Mouse (Mus musculus): Measurements from ENCODE around the gene Stpg3. TPM values are rescaled to one million over a fixed set of nuclear protein-coding genes. Genes with fewer than 3 reads are reported as not detected.

The Stpg3 gene
- polyA plus RNA-seq, 1 experiment from 2014 or later = not detected

GRCm38 (mm10) chr2:25230581-25230980, 16.1 kb upstream of the Stpg3 start:
- no peak overlapping the region for H3K4me2 ChIP-seq (ENCODE audit: low read length)
- no peak overlapping the region for H3K9ac ChIP-seq (ENCODE audit: low read length)
- H3K36me3 ChIP-seq (ENCODE audit: control insufficient read depth, insufficient read depth, low read length) = no peaks in the 10 kb centered on the region
- H3K4me3 ChIP-seq (ENCODE audit: low read depth, low read length) = no peak overlapping the region
- H3K4me1 ChIP-seq (ENCODE audit: control insufficient read depth, insufficient read depth, low read length) = peaks cover 2% of the 10 kb centered on the region; the same call in 1 of the 2 replicates
- ATAC-seq (no peak), DNase-seq (ENCODE audit: low spot score) (no peak)
- 89% methylated on average over 7 of the region's 7 CpGs for WGBS
- no peaks in the 10 kb centered on the region for H3K9me3 ChIP-seq (replicated peaks; ENCODE audit: control insufficient read depth, low read length)
- H3K27ac ChIP-seq (ENCODE audit: low read depth, low read length) = no peak overlapping the region
- no peaks in the 10 kb centered on the region for H3K27me3 ChIP-seq (replicated peaks; ENCODE audit: control insufficient read depth, insufficient read depth, low read length)

DNA sequence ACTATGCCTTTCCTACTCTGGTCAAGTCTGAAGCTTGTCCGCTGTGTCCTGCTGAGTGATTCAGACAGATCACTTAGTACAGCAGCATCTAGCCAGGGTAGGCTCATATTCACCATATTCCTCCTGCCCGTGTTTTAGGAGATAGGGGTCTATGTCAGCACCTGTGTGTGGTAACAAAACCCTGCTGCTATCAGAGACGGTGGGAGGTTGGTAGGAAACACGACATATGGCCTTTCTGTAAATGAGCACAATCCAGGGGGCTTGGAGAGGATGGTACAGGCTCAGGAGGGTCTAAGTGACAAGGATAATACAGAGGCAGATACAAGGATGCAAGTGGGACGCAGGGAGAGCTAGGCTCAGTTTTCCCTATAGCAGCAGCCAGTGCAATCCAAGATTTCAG, 15.1 kb upstream of the Stpg3 start:
- DNase-seq (ENCODE audit: low spot score) (no peak), ATAC-seq (no peak)
- H3K27me3 ChIP-seq (replicated peaks; ENCODE audit: control insufficient read depth, insufficient read depth, low read length) = no peaks in the 10 kb centered on the region
- no peak overlapping the region for H3K27ac ChIP-seq (ENCODE audit: low read depth, low read length)
- H3K4me1 ChIP-seq (ENCODE audit: control insufficient read depth, insufficient read depth, low read length) = peaks cover 5% of the 10 kb centered on the region
- H3K9me3 ChIP-seq (replicated peaks; ENCODE audit: control insufficient read depth, low read length) = no peaks in the 10 kb centered on the region
- no peak overlapping the region for H3K9ac ChIP-seq (ENCODE audit: low read length)
- H3K4me3 ChIP-seq (ENCODE audit: low read depth, low read length) = no peak overlapping the region
- H3K36me3 ChIP-seq (ENCODE audit: control insufficient read depth, insufficient read depth, low read length) = no peaks in the 10 kb centered on the region
- WGBS = 80% methylated on average over 5 of the region's 5 CpGs
- H3K4me2 ChIP-seq (ENCODE audit: low read length) = no peak overlapping the region

GRCm38 (mm10) chr2:25228995-25229530, 14.6 kb upstream of the Stpg3 start:
- no peak overlapping the region for H3K9ac ChIP-seq (ENCODE audit: low read length)

GRCm38 (mm10) chr2:25228431-25228889, 14.0 kb upstream of the Stpg3 start:
- no peaks in the 10 kb centered on the region for H3K27me3 ChIP-seq (replicated peaks; ENCODE audit: control insufficient read depth, insufficient read depth, low read length)
- WGBS = 2% methylated on average over 7 of the region's 7 CpGs
- ATAC-seq = no peak

More at GRCm38 (mm10) chr2:25228995-25229530, 14.6 kb upstream of the Stpg3 start:
- no peak overlapping the region for H3K27ac ChIP-seq (ENCODE audit: low read depth, low read length)
- ATAC-seq = no peak
- H3K4me3 ChIP-seq (ENCODE audit: low read depth, low read length) = no peak overlapping the region
- no peaks in the 10 kb centered on the region for H3K36me3 ChIP-seq (ENCODE audit: control insufficient read depth, insufficient read depth, low read length)
- WGBS = 66% methylated on average over 6 of the region's 6 CpGs
- H3K27me3 ChIP-seq (replicated peaks; ENCODE audit: control insufficient read depth, insufficient read depth, low read length) = no peaks in the 10 kb centered on the region
- H3K4me1 ChIP-seq (ENCODE audit: control insufficient read depth, insufficient read depth, low read length) = peaks cover 5% of the 10 kb centered on the region
- no peak for DNase-seq (ENCODE audit: low spot score)
- no peaks in the 10 kb centered on the region for H3K9me3 ChIP-seq (replicated peaks; ENCODE audit: control insufficient read depth, low read length)
- H3K4me2 ChIP-seq (ENCODE audit: low read length) = no peak overlapping the region

GRCm38 (mm10) chr2:25227406-25227805, 13.0 kb upstream of the Stpg3 start:
- Histone ChIP-seq H3K4me1 (ENCODE audit: control insufficient read depth, insufficient read depth, low read length) (peaks cover 12% of the 10 kb centered on the region), H3K36me3 (ENCODE audit: control insufficient read depth, insufficient read depth, low read length) (no peaks in the 10 kb centered on the region), H3K27me3 (replicated peaks; ENCODE audit: control insufficient read depth, insufficient read depth, low read length) (no peaks in the 10 kb centered on the region), H3K4me2 (ENCODE audit: low read length) (no peak overlapping the region), H3K27ac (ENCODE audit: low read depth, low read length) (no peak overlapping the region), H3K4me3 (ENCODE audit: low read depth, low read length) (no peak overlapping the region), H3K9ac (ENCODE audit: low read length) (no peak overlapping the region), H3K9me3 (replicated peaks; ENCODE audit: control insufficient read depth, low read length) (no peaks in the 10 kb centered on the region)
- DNase-seq (ENCODE audit: low spot score) = no peak
- ATAC-seq = no peak
- 85% methylated on average over 4 of the region's 4 CpGs for WGBS

More at GRCm38 (mm10) chr2:25228431-25228889, 14.0 kb upstream of the Stpg3 start:
- peak; percentile 91 for DNase-seq (ENCODE audit: low spot score)
- H3K4me2 ChIP-seq (ENCODE audit: low read length) = peak overlapping the region; percentile 41
- no peaks in the 10 kb centered on the region for H3K36me3 ChIP-seq (ENCODE audit: control insufficient read depth, insufficient read depth, low read length)
- H3K4me3 ChIP-seq (ENCODE audit: low read depth, low read length) = peak overlapping the region; percentile 15; the same call in 1 of the 2 replicates
- no peaks in the 10 kb centered on the region for H3K9me3 ChIP-seq (replicated peaks; ENCODE audit: control insufficient read depth, low read length)
- peaks cover 8% of the 10 kb centered on the region for H3K4me1 ChIP-seq (ENCODE audit: control insufficient read depth, insufficient read depth, low read length)
- peak overlapping the region; percentile 58 for H3K27ac ChIP-seq (ENCODE audit: low read depth, low read length)
- 0 out of 2 replicates have a peak overlapping the region, but pooled peaks have one; percentile 37 for H3K9ac ChIP-seq (ENCODE audit: low read length)

DNA sequence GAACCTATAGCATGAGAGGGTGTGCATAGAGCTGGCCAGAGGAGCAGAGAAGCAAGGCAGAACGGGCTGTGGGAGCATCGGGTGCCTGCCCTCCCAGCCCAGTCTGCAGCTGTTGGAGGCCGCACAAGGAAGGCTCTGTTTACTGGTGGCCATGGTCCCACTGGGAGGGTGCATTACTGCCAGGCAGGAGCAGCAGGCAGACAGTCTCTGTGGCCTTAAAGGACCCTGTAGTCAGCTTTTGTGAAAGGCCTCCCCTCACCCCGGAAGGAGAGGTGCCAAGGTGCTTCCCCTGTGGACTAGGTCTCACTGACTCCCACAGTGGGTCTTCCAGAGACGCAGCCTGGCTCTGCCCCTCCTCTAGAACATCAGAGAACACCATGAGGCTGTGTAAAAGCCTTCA, 12.4 kb upstream of the Stpg3 start:
- H3K36me3 ChIP-seq (ENCODE audit: control insufficient read depth, insufficient read depth, low read length) = peaks cover 2% of the 10 kb centered on the region; the same call in 1 of the 2 replicates
- ATAC-seq (no peak), DNase-seq (ENCODE audit: low spot score) (no peak)
- peaks cover 12% of the 10 kb centered on the region for H3K4me1 ChIP-seq (ENCODE audit: control insufficient read depth, insufficient read depth, low read length)
- H3K9me3 ChIP-seq (replicated peaks; ENCODE audit: control insufficient read depth, low read length) = no peaks in the 10 kb centered on the region
- H3K27ac ChIP-seq (ENCODE audit: low read depth, low read length) = no peak overlapping the region
- WGBS = 90% methylated on average over 5 of the region's 5 CpGs
- H3K4me2 ChIP-seq (ENCODE audit: low read length) = no peak overlapping the region
- no peaks in the 10 kb centered on the region for H3K27me3 ChIP-seq (replicated peaks; ENCODE audit: control insufficient read depth, insufficient read depth, low read length)
- no peak overlapping the region for H3K9ac ChIP-seq (ENCODE audit: low read length)
- H3K4me3 ChIP-seq (ENCODE audit: low read depth, low read length) = no peak overlapping the region

DNA sequence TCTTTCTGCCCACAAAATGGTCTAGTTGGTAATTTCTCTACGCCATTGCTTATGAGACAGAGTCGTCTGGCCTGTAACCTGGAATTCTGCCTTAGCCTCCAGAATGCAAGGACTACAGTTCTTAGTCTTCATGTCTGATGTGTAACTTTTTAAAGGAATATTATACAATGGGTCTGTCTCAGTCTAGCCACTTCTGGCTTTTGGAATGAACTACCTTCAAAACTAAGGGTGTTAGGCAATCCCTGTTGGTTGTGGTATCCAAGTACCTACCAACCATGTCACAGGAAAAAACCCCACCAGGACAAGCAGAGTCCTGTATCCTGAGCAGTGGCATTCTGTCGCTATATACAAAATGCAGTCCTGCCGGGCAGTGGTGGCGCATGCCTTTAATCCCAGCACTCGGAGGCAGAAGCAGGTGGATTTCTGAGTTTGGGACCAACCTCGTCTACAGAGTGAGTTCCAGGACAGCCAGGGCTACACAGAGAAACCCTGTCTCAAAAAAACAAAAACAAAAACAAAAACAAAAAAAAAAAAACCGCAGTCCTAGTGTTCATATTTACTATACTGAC, 11.5 kb upstream of the Stpg3 start:
- Histone ChIP-seq H3K27ac (ENCODE audit: low read depth, low read length) (peak overlapping the region; percentile 98; the same call in 1 of the 2 replicates), H3K9ac (ENCODE audit: low read length) (no peak overlapping the region), H3K36me3 (ENCODE audit: control insufficient read depth, insufficient read depth, low read length) (peaks cover 8% of the 10 kb centered on the region; the same call in 1 of the 2 replicates), H3K4me3 (ENCODE audit: low read depth, low read length) (no peak overlapping the region), H3K27me3 (replicated peaks; ENCODE audit: control insufficient read depth, insufficient read depth, low read length) (no peaks in the 10 kb centered on the region), H3K4me1 (ENCODE audit: control insufficient read depth, insufficient read depth, low read length) (peaks cover 12% of the 10 kb centered on the region), H3K4me2 (ENCODE audit: low read length) (peak overlapping the region; percentile 46), H3K9me3 (replicated peaks; ENCODE audit: control insufficient read depth, low read length) (no peaks in the 10 kb centered on the region)
- ATAC-seq = no peak
- 77% methylated on average over 8 of the region's 8 CpGs for WGBS
- DNase-seq (ENCODE audit: low spot score) = no peak

DNA sequence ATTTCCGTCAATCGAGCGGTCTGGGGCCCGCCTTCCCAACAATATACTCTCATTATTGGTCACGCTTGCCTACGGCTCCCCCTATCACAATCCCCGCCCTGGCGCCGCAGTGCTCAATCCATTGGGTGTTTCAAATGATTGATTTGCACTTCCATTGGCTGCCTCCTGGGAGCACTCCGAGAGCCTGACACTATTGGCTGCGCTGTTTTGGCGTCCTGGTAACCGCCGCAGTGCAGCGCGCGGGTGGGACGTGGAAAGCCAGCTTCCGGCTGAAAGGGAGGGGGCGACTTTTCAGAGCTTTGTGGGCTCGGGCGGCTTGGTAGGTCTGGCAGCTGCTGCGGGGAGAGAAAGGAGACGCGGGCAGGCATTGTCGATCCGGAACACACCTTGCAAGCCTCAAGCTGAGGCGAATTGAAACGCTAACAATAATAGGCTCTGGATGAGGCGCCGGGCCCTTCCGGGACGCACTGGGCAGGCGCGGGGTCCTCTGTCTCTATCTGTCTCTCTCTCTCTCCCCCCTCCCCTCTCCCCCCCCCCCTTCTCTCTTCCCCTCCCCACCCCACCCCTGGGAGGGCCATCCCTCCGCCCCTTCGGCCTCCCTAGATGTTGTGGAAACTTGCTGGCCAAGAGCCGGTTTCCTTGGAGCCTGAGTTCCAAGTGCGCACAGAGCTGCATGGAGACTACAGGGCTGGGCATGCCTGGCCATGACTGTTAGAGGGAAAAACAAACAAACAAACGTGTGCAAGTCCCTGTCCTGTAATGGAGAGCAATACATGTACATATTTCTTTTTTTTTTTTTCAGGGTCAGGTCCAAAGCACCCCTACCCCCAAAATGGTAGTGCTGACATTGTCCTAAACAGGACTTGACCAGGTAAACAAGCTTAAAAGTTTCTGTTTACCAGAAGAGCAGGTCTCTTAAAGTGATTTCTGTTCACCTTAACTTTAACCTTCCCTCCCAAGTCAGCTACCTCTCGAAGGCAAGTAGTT, 10.6 kb upstream of the Stpg3 start:
- H3K36me3 ChIP-seq (ENCODE audit: control insufficient read depth, insufficient read depth, low read length) = peaks cover 8% of the 10 kb centered on the region; the same call in 1 of the 2 replicates
- peaks cover 12% of the 10 kb centered on the region for H3K4me1 ChIP-seq (ENCODE audit: control insufficient read depth, insufficient read depth, low read length)
- H3K27ac ChIP-seq (ENCODE audit: low read depth, low read length) = peak overlapping the region; percentile 98
- peak overlapping the region; percentile 89 for H3K4me3 ChIP-seq (ENCODE audit: low read depth, low read length)
- 2% methylated on average over 40 of the region's 41 CpGs for WGBS
- no peaks in the 10 kb centered on the region for H3K27me3 ChIP-seq (replicated peaks; ENCODE audit: control insufficient read depth, insufficient read depth, low read length)
- H3K9ac ChIP-seq (ENCODE audit: low read length) = peak overlapping the region; percentile 72
- H3K9me3 ChIP-seq (replicated peaks; ENCODE audit: control insufficient read depth, low read length) = no peaks in the 10 kb centered on the region
- ATAC-seq (peak; percentile 97), DNase-seq (ENCODE audit: low spot score) (peak; percentile 100)
- peak overlapping the region; percentile 46 for H3K4me2 ChIP-seq (ENCODE audit: low read length)

Data from forebrain, embryonic 14.5 days (tissue).